Mouse (Mus musculus) v-Abl transformed pro-B cells (cell line): ENCODE results near the gene Dnaic1.
"Not testable (repeated sequence)": the region's sequence is repeated elsewhere in the genome, so short reads cannot be mapped to it uniquely, and the experiment has no call there.

Experiments
- in situ Hi-C, 2 experiments: fragments of 400-800 bp; cut with MboI; formaldehyde crosslinking; loops; one replicate each; pipeline ENCODE4 v1.15.1; 2025; ENCODE audit not compliant: unreplicated experiment in 2 of 2

Gene Dnaic1

DNA sequence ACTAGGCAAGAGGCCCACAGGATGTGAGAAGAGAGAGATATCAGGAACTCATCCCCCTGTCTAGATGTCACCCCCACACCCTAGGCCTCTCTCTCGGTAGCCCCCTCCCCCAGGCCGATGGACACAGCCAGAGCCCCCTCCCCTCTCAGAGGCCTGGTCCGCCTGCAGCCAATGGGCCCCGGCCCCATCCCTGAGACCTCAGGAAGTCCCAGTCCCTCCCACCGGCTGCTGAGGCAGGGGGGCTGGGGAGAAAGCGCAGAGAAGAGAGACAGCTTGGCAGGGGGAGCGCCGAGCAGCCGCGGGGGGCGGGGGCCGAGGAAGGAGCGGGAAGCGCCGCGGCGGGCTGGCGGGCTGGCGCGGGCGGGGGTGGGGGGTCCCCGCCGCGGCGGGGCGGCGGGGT, 113.7 kb downstream of the Dnaic1 start:
- in situ Hi-C loops, result not testable (repeated sequence)

DNA sequence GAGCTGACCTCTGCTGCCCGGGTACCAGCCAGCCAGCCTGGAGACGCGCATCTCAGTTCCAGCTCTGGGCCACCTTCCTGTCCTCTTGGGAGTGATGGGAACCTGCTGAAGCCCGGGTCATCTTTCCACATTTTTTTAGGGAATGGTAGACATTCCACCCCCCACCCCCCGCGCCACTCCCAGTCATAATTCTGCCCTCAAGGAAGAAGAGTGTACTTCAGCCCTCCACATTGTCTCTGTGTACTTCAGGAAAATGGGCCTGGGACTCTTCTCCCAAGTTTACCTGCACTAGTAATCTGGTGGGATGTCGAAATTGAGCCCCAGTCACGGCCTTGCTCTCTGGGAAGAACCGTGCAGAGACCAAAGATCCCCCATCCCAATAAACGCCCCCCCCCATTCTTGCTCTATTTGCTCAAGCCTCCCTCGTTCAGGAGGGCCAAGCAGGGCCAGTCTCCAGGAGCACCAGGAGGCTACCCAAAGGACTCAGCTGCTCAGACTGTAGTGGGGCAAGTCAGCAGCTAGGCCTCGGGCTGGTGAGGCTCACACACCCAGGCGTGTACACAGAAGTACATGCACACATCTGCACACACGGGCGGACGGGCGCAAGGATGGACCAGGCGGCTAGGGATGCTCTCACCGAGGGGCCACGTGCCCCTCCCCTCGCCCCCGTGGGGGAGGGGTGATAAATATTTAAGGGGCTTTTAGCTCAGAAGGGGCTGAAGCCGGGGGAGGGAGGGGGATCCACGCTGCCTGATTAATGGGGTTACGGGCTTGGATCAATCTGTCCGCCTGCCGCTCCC, 114.8 kb downstream of the Dnaic1 start:
- in situ Hi-C loops, result not testable (repeated sequence)

DNA sequence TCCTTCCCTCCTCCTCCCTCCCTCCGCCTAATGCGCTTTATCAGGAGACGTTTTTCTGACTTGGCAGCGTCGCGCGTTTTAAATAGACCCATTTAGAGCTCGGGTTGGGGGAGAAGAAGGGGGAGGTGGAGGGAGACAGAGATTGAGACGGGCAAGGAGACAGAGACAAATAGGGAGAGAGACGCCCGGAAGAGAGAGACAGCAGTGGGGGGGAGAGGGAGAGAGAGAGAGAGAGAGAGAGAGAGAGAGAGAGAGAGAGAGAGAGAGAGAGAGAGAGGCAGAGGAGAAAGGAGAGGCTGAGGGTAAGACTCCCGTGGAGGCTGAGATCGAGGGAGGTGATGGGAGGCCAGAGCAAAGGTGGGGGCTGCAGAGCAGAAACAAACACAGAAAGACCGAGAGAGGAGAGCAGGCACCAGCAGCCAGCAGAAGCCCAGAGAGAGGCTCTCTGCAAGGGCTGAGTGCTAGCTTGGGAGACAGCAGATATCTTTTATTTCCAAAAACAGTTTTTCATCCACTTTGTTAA, 115.4 kb downstream of the Dnaic1 start:
- in situ Hi-C loops, result not testable (repeated sequence)

DNA sequence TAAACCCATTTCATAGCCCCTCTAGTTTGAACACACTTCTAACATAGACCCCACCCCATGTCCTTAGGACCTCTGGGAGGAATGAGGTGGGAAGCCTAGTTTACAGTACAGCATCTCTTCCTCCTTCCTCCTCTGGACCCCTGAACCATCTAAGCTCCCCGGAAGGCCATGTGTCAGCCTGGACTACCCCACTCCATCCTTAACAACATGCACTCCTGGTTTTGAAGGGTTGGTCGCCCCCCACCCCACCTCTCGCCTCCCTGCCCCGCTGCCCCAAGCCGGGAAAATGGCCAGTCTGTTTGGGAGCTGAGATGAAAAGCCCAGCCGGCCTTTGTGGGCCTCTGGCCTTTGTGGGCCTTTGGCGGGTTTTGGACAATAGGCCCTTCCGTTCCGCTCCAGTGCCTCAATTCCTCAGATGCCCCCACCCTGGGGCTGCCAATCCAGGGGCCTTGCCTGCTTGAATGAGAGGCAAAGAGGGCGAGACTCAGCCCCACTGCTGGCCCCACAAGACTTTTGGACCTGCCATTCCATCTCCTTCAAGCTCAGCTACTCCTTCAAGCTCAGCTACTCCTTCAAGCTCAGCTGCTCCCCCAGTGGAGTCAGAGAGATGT, 116.4 kb downstream of the Dnaic1 start:
- in situ Hi-C loops, result not testable (repeated sequence)
